Mouse (Mus musculus) MEL (cell line): Measurements from ENCODE around the gene Gnai2. TPM values are rescaled to one million over a fixed set of nuclear protein-coding genes. Genes with fewer than 3 reads are reported as not detected.

Experiments used
- DNase-seq: peaks from one replicate; pipeline ENCODE4 v3.0.0; 2011; ENCODE audit warnings: low read depth, low spot score
- H3K27ac ChIP-seq: 2 replicates; pipeline ENCODE4 v1.5.1; 2012; ENCODE audit warnings: low read depth, mild to moderate bottlenecking, control low read depth, low read length, moderate library complexity; ENCODE audit not compliant: control insufficient read depth
- H3K27me3 ChIP-seq, 2 experiments: fragments of 150-350 bp in 1 of 2; sonication (generic) in 1 of 2; 2 replicates each; pipeline ENCODE4 v1.6.1; 2012; ENCODE audit warnings: low read length in 2 of 2, mild to moderate bottlenecking in 2 of 2, improper control_type of control experiment in 1 of 2, moderate library complexity in 1 of 2; ENCODE audit not compliant: insufficient read depth in 2 of 2, control insufficient read depth in 1 of 2
- H3K36me3 ChIP-seq, 2 experiments: 2 replicates each; pipeline ENCODE4 v1.6.1; 2012 to 2014; ENCODE audit warnings: low read length in 2 of 2, improper control_type of control experiment in 1 of 2, inconsistent platforms in 1 of 2, mild to moderate bottlenecking in 1 of 2; ENCODE audit not compliant: insufficient read depth in 2 of 2, control insufficient read depth in 1 of 2
- H3K4me1 ChIP-seq, 2 experiments: fragments of 150-350 bp in 1 of 2; sonication (generic) in 1 of 2; 2 replicates each; pipeline ENCODE4 v1.6.1; 2012; ENCODE audit warnings: low read length in 2 of 2, improper control_type of control experiment in 1 of 2, mild to moderate bottlenecking in 1 of 2; ENCODE audit not compliant: insufficient read depth in 2 of 2, control insufficient read depth in 1 of 2
- H3K4me3 ChIP-seq, 2 experiments: fragments of 150-350 bp in 1 of 2; sonication (generic) in 1 of 2; 2 replicates each; pipeline ENCODE4 v1.5.1; 2012; ENCODE audit warnings: low read depth in 2 of 2, low read length in 2 of 2, mild to moderate bottlenecking in 2 of 2, moderate library complexity in 2 of 2, control low read depth in 1 of 2, improper control_type of control experiment in 1 of 2; ENCODE audit not compliant: control insufficient read depth in 1 of 2, insufficient read depth in 1 of 2
- H3K79me2 ChIP-seq: 2 replicates; pipeline ENCODE4 v1.6.1; 2012; ENCODE audit warnings: mild to moderate bottlenecking, low read length, moderate library complexity; ENCODE audit not compliant: control insufficient read depth, poor library complexity, insufficient read depth
- H3K9ac ChIP-seq: 2 replicates; pipeline ENCODE4 v1.6.1; 2012; ENCODE audit warnings: low read depth, mild to moderate bottlenecking, control low read depth, low read length, moderate library complexity; ENCODE audit not compliant: control insufficient read depth, poor library complexity, severe bottlenecking
- H3K9me3 ChIP-seq: fragments of 150-350 bp; sonication (generic); replicated peaks from 2 replicates; pipeline ENCODE4 v1.6.1; 2012; ENCODE audit warnings: mild to moderate bottlenecking, low read length, improper control_type of control experiment, moderate library complexity; ENCODE audit not compliant: insufficient read depth
- HCFC1 ChIP-seq: IDR thresholded peaks from 2 replicates; pipeline ENCODE4 v1.6.1; 2012; ENCODE audit warnings: low read depth, mild to moderate bottlenecking, inconsistent platforms, low read length, improper control_type of control experiment, moderate library complexity
- MYC ChIP-seq: IDR thresholded peaks from 2 replicates; pipeline ENCODE4 v1.6.1; 2011; ENCODE audit warnings: low read depth, mild to moderate bottlenecking, low read length, improper control_type of control experiment, moderate library complexity
- POLR2A ChIP-seq, 2 experiments: IDR thresholded peaks; 2 replicates each; pipeline ENCODE4 v1.6.1; 2011 to 2012; ENCODE audit warnings: low read length in 2 of 2, mild to moderate bottlenecking in 2 of 2, control low read depth in 1 of 2, improper control_type of control experiment in 1 of 2, low read depth in 1 of 2, moderate library complexity in 1 of 2; ENCODE audit not compliant: control insufficient read depth in 1 of 2, insufficient read depth in 1 of 2, poor library complexity in 1 of 2
- POLR2AphosphoS2 ChIP-seq: IDR thresholded peaks from 2 replicates; pipeline ENCODE4 v1.6.1; 2011; ENCODE audit warnings: low read length, improper control_type of control experiment
- RCOR1 ChIP-seq: IDR thresholded peaks from 2 replicates; pipeline ENCODE4 v1.6.1; 2012; ENCODE audit warnings: low read depth, mild to moderate bottlenecking, inconsistent platforms, low read length, improper control_type of control experiment
- USF1 ChIP-seq: IDR thresholded peaks from 2 replicates; pipeline ENCODE4 v1.6.1; 2014; ENCODE audit warnings: low read depth, mild to moderate bottlenecking, inconsistent platforms, low read length, improper control_type of control experiment, moderate library complexity
- ZKSCAN1 ChIP-seq: IDR thresholded peaks from 2 replicates; pipeline ENCODE4 v1.6.1; 2012; ENCODE audit warnings: low read depth, mild to moderate bottlenecking, inconsistent platforms, low read length, improper control_type of control experiment, moderate library complexity
- polyA plus RNA-seq, 2 experiments: library from polyadenylated mRNA; stranded (reverse) in 1 of 2; unstranded in 1 of 2; fragments of >175 nt in 1 of 2; fragments of >200 nt in 1 of 2; gene quantifications; 2 replicates each; pipeline versions ENCODE4 v1.2.1 to v1.2.4; 2012; ENCODE audit warnings: low replicate concordance in 2 of 2, low read depth in 1 of 2; ENCODE audit not compliant: insufficient read length in 2 of 2, insufficient read depth in 1 of 2, missing spikeins in 1 of 2
- total RNA-seq: library from RNA; depleted of rRNA; stranded (reverse); fragments of 300-350 nt; gene quantifications from 2 replicates; pipeline ENCODE4 v1.2.3, GENCODE M21; 2012

Gene Gnai2
- total and polyA plus RNA-seq, 3 experiments, result 129 to 335 (median 137) TPM

DNA sequence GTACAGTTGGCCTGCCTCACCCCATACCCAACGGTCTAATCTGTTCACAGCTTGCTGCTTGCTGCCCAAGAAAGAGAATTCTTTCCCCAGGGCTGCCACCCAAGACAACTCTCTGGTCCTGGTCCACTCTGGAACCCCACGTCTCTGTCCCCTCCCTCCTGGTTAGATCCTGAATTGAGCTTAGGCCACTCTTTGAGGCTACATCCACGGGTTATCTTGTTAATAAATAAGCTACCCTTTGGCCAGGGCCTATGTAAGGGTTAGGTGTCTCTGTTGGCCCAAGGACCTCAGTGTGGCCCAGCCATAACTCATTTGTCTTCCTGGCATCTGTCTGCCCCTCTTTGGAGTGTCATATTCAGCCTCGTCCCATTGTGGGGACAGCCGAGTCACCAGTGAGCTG, 36.8 kb downstream of the Gnai2 start (continued):
- TF ChIP-seq HCFC1, result no peak

- Histone ChIP-seq H3K4me3 (no peak overlapping the region), H3K9ac (no peak overlapping the region), H3K36me3 (peaks cover 0 to 1% of the 10 kb centered on the region in 2 experiments; a peak in 1 of 4 replicates), H3K4me1 (peaks cover 0 to 4% of the 10 kb centered on the region in 2 experiments; a peak in 1 of 4 replicates), H3K9me3 (no peaks in the 10 kb centered on the region), H3K27me3 (no peaks in the 10 kb centered on the region), H3K27ac (no peak overlapping the region), H3K79me2 (no peaks in the 10 kb centered on the region)
- no peak for DNase-seq
- TF ChIP-seq POLR2A (IDR thresholded peaks at IDR 0.05; ENCODE audit: control insufficient read depth in 1 of 2, insufficient read depth in 1 of 2, low read depth in 1 of 2, low read length in 2 of 2, poor library complexity in 1 of 2), result peak in 1 of 2 experiments; percentile 50; a peak in 1 of 4 replicates
- peak; percentile 77 for TF ChIP-seq POLR2AphosphoS2
- TF ChIP-seq USF1, result no peak
- no peak for TF ChIP-seq RCOR1
- TF ChIP-seq ZKSCAN1, result no peak
- 0 out of 2 replicates have a peak, but pooled peaks have one; percentile 29 for TF ChIP-seq MYC
- TF ChIP-seq, all 39 proteins: peak for 3
Measured at GRCm38 (mm10) chr9:107596619-107597569, 38.3 kb downstream of the Gnai2 start.

DNA sequence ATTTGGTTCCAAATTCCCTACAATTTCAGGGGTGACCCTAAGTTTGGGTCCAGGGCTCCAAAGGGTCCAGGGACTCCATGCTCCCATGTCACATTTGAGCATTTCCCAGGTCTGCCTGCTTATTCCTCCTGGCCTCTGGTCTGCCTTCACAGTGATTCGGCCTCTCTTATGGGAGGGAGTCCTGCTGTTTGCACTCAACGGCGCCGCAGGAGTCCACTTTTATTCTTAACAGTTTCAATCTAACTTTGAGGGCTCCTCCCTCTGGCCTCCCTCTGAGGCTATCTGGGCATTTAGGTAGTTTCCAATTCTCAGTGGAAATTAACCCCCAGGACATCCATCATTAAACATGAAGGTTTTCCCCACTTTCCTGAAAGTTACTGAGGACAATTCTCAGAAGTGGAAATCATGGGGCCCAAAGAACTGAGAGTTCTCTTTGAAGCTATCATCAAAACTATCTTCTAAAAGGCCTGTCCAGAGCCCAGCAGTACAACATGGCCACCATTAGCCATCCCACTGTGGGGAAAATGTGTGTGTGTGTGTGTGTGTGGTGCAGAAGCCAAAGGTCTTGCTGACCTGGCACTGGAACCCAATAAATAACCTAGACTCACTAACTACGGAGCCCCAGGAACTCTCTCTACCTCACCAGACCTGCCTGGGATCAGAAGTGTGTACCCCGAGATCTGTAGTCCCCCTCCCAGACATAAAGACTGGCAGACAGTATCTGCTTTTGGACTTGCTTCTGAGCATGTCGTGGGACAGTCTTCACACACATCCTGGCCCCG, 40.7 kb downstream of the Gnai2 start:
- Histone ChIP-seq H3K4me3 (no peak overlapping the region), H3K9ac (no peak overlapping the region), H3K79me2 (peaks cover 16% of the 10 kb centered on the region), H3K27me3 (no peaks in the 10 kb centered on the region), H3K4me1 (peaks cover 7 to 15% of the 10 kb centered on the region in 2 experiments; a peak in 3 of 4 replicates), H3K27ac (no peak overlapping the region), H3K36me3 (peaks cover 5 to 12% of the 10 kb centered on the region in 2 experiments; a peak in 3 of 4 replicates), H3K9me3 (no peaks in the 10 kb centered on the region)
- TF ChIP-seq POLR2A (IDR thresholded peaks at IDR 0.05; ENCODE audit: control insufficient read depth in 1 of 2, insufficient read depth in 1 of 2, low read depth in 1 of 2, low read length in 2 of 2, poor library complexity in 1 of 2) (peak in 1 of 2 experiments; percentile 32; a peak in 1 of 4 replicates), USF1 (no peak)
- DNase-seq, result no peak
